Mouse (Mus musculus) kidney, postnatal 0 days (tissue): ENCODE results near the gene Snupn. TPM values are rescaled to one million over a fixed set of nuclear protein-coding genes. Genes with fewer than 3 reads are reported as not detected.
"Not testable (repeated sequence)": the region's sequence is repeated elsewhere in the genome, so short reads cannot be mapped to it uniquely, and the experiment has no call there.

ENCODE experiments used
- ATAC-seq: fragments of 200-750 bp; cut with Nextera tagmentation; replicated peaks from 2 replicates; pipeline ENCODE4 v1.8.0; 2017; ENCODE audit warnings: low read depth, moderate number of reproducible peaks, moderate TSS enrichment, moderate library complexity; ENCODE audit not compliant: low FRiP score
- DNase-seq: peaks from one replicate; pipeline ENCODE4 v3.0.0-alpha.2; 2016; ENCODE audit warnings: low spot score
- H3K27ac ChIP-seq: fragments of 300-500 bp; sonication (generic); 2 replicates; pipeline ENCODE4 v1.5.1; 2014; ENCODE audit warnings: mild to moderate bottlenecking
- H3K27me3 ChIP-seq: fragments of 300-500 bp; sonication (generic); 2 replicates; pipeline ENCODE4 v1.6.1; 2014; ENCODE audit warnings: low read length, mixed read lengths; ENCODE audit not compliant: insufficient read depth
- H3K36me3 ChIP-seq: fragments of 300-500 bp; sonication (generic); 2 replicates; pipeline ENCODE4 v1.6.1; 2014; ENCODE audit warnings: low read length, mixed read lengths; ENCODE audit not compliant: insufficient read depth
- H3K4me1 ChIP-seq: fragments of 300-500 bp; sonication (generic); replicated peaks from 2 replicates; pipeline ENCODE4 v1.6.1; 2014; ENCODE audit warnings: antibody characterized with exemption, low read length, mixed read lengths; ENCODE audit not compliant: insufficient read depth
- H3K4me2 ChIP-seq: fragments of 300-500 bp; sonication (generic); 2 replicates; pipeline ENCODE4 v1.6.1; 2014; ENCODE audit warnings: mild to moderate bottlenecking, low read length, moderate library complexity, mixed read lengths
- H3K4me3 ChIP-seq: fragments of 300-500 bp; sonication (generic); replicated peaks from 2 replicates; pipeline ENCODE4 v1.5.1; 2014; ENCODE audit warnings: low read depth, low read length
- H3K9ac ChIP-seq: fragments of 300-500 bp; sonication (generic); 2 replicates; pipeline ENCODE4 v1.6.1; 2014; ENCODE audit warnings: low read depth, low read length
- H3K9me3 ChIP-seq: fragments of 300-500 bp; sonication (generic); replicated peaks from 2 replicates; pipeline ENCODE4 v1.6.1; 2016; ENCODE audit warnings: low read length, inconsistent platforms, mixed read lengths
- CTCF ChIP-seq: IDR thresholded peaks from 2 replicates; pipeline ENCODE4 v1.5.1; 2016; ENCODE audit warnings: antibody characterized with exemption, low read depth, mild to moderate bottlenecking, moderate library complexity
- WGBS: fragments of 180-500 bp; shearing (Covaris S2); extraction: QIAGEN DNeasy Blood & Tissue Kit; methylation state at CpG from one replicate; pipeline ENCODE4 v1.1.7; 2014; 5-methylcytosine and 5-hydroxymethylcytosine counted together
- polyA plus RNA-seq: library from polyadenylated mRNA; unstranded; fragments of >200 nt; fragmentation: Nextera tagmentation; extraction: Ambion mirVana; gene quantifications from 2 replicates; pipeline ENCODE4 v1.2.1, GENCODE M21; 2015

Snupn gene
- polyA plus RNA-seq, 1 experiment from 2014 or later = 19.3 TPM

DNA sequence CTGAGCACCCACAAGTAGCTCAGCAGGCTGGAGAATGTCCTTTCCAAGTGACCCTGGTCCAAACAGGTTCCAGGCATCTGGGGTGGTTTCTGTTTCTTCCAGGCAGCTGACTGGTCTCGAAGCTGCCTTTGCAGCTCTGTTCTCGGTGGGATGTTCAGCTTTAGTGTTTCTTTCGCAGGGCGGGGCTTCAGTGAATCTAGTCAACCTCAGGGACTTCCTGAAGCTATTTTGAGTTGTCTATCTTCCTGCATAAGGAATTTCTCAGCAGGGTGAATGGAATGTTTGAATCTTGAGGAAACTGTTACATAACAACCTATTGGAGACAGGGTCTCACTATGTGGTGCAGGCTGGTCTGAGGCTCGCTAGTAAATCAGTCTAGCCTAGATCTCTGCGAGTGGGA is 29.5 kb downstream of the Snupn start:
- no peak for ATAC-seq
- 94% methylated on average over 6 of the region's 6 CpGs for WGBS
- peaks cover 2% of the 10 kb centered on the region; the same call in 1 of the 2 replicates for H3K36me3 ChIP-seq
- no peaks in the 10 kb centered on the region for H3K27me3 ChIP-seq
- H3K4me3 ChIP-seq = no peak overlapping the region
- no peak for DNase-seq
- H3K9me3 ChIP-seq = no peaks in the 10 kb centered on the region
- H3K4me1 ChIP-seq = no peaks in the 10 kb centered on the region
- no peak overlapping the region for H3K4me2 ChIP-seq
- H3K9ac ChIP-seq = no peak overlapping the region
- no peak for TF ChIP-seq CTCF
- H3K27ac ChIP-seq = no peak overlapping the region

DNA sequence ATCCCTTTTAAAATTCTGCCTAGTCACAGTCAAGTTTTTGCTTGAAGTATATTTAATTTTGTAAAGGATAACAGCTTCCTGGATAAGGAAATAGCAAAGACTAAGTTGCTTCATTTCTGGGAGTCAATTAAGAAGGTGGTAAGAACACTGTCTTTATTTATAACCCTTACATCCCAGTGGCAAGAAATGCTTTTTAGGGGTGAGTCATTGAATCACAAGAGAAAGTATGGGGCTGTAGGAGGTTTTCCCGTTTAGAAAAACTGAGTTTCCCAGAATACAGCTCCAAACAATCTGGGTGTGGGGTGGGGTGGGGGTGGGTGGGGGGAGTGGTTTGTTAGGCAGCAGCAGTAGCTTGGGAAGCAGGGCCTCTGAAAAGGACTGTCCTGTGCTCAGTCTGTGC is 30.8 kb downstream of the Snupn start:
- Histone ChIP-seq H3K9ac (no peak overlapping the region), H3K4me1 (no peaks in the 10 kb centered on the region), H3K27ac (no peak overlapping the region), H3K9me3 (no peaks in the 10 kb centered on the region), H3K27me3 (no peaks in the 10 kb centered on the region), H3K36me3 (peaks cover 4% of the 10 kb centered on the region; the same call in 1 of the 2 replicates), H3K4me2 (no peak overlapping the region), H3K4me3 (no peak overlapping the region)
- WGBS = 69% methylated on average over 1 of the region's 1 CpGs
- ATAC-seq (no peak), DNase-seq (no peak)
- no peak for TF ChIP-seq CTCF

- Histone ChIP-seq H3K27ac (peak within 1 kb of the TSS; percentile 99), H3K4me2 (peak within 1 kb of the TSS; percentile 63), H3K27me3 (no peaks in the 10 kb centered on the region), H3K4me3 (peak within 1 kb of the TSS; percentile 93), H3K9ac (peak within 1 kb of the TSS; percentile 98), H3K36me3 (no peaks in the 10 kb centered on the region), H3K4me1 (no peaks in the 10 kb centered on the region), H3K9me3 (no peaks in the 10 kb centered on the region)
- WGBS = 3% methylated on average over 54 of the region's 62 CpGs
- peak; percentile 96 for DNase-seq
- peak; percentile 71 for TF ChIP-seq CTCF
- ATAC-seq = peak; percentile 90
Measured at GRCm38 (mm10) chr9:56994286-56995197, 43.9 kb downstream of the Snupn start, which contains the start of gene Ptpn9. Ptpn9 (plus strand) TSS chr9:56994923.

- Histone ChIP-seq H3K4me2 (peak overlapping the region; percentile 63), H3K27ac (peak overlapping the region; percentile 99), H3K27me3 (no peaks in the 10 kb centered on the region), H3K4me1 (no peaks in the 10 kb centered on the region), H3K36me3 (no peaks in the 10 kb centered on the region), H3K9me3 (no peaks in the 10 kb centered on the region), H3K9ac (peak overlapping the region; percentile 98), H3K4me3 (peak overlapping the region; percentile 93)
- TF ChIP-seq CTCF = no peak
- DNase-seq = peak; percentile 76
- ATAC-seq = peak; percentile 81
- WGBS = under 1% methylated on average over 73 of the region's 80 CpGs
Measured at GRCm38 (mm10) chr9:56995198-56996027, 44.7 kb downstream of the Snupn start.

- DNase-seq = peak; percentile 54
- no peaks in the 10 kb centered on the region for H3K27me3 ChIP-seq
- 0% methylated on average over 5 of the region's 5 CpGs for WGBS
Measured at GRCm38 (mm10) chr9:56996028-56996346, 45.3 kb downstream of the Snupn start.

DNA sequence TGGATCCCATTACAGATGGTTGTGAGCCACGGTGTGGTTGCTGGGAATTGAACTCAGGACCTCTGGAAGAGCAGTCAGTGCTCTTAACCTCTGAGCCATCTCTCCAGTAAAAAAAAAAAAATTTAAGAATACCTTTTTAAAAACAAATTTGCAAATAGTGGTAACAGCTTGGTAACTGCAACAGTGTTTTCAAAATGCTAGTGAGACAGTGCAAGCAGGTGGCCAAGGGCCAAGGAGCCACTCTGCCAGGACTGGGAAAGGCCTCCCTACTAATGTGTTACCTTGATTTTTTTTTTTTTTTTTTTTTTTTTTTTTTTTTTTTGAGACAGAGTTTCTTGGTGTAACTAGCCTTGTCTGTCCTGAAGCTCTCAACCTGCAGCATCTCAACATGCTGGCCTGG is 46.5 kb downstream of the Snupn start:
- not testable (repeated sequence) for H3K4me3 ChIP-seq, H3K9me3 ChIP-seq, H3K9ac ChIP-seq, ATAC-seq, H3K27ac ChIP-seq, H3K27me3 ChIP-seq, H3K36me3 ChIP-seq, H3K4me1 ChIP-seq, DNase-seq, H3K4me2 ChIP-seq
- 84% methylated on average over 1 of the region's 1 CpGs for WGBS
- 0 out of 2 replicates have a peak, but pooled peaks have one; percentile 0 for TF ChIP-seq CTCF

More at GRCm38 (mm10) chr9:56996028-56996346, 45.3 kb downstream of the Snupn start:
- peak overlapping the region; percentile 93 for H3K4me3 ChIP-seq
- peak overlapping the region; percentile 63 for H3K4me2 ChIP-seq
- ATAC-seq = no peak
- no peak for TF ChIP-seq CTCF
- H3K9ac ChIP-seq = peak overlapping the region; percentile 98
- H3K4me1 ChIP-seq = no peaks in the 10 kb centered on the region
- H3K36me3 ChIP-seq = no peaks in the 10 kb centered on the region
- peak overlapping the region; percentile 99 for H3K27ac ChIP-seq
- H3K9me3 ChIP-seq = no peaks in the 10 kb centered on the region
